Mouse (Mus musculus) hindbrain, embryonic 10.5 days (tissue): ENCODE measurements around the gene Zfyve27. TPM values are rescaled to one million over a fixed set of nuclear protein-coding genes. Genes with fewer than 3 reads are reported as not detected.
A peak's percentile ranks its signal among the peaks of the same experiment; 100 is the strongest.

Experiments used
- DNase-seq: peaks from one replicate; pipeline ENCODE4 v3.0.0-alpha.2; 2017; ENCODE audit warnings: low spot score
- H3K27ac ChIP-seq: fragments of 300-500 bp; sonication (generic); 2 replicates; pipeline ENCODE4 v1.5.1; 2016; ENCODE audit warnings: mild to moderate bottlenecking, moderate library complexity
- H3K27me3 ChIP-seq: fragments of 300-500 bp; sonication (generic); 2 replicates; pipeline ENCODE4 v1.6.1; 2016; ENCODE audit warnings: mild to moderate bottlenecking; ENCODE audit not compliant: poor library complexity, insufficient read depth, severe bottlenecking
- H3K36me3 ChIP-seq: fragments of 300-500 bp; sonication (generic); 2 replicates; pipeline ENCODE4 v1.6.1; 2016; ENCODE audit warnings: mild to moderate bottlenecking, moderate library complexity
- H3K4me1 ChIP-seq: fragments of 300-500 bp; sonication (generic); replicated peaks from 2 replicates; pipeline ENCODE4 v1.6.1; 2016; ENCODE audit warnings: mild to moderate bottlenecking
- H3K4me3 ChIP-seq: fragments of 300-500 bp; sonication (generic); 2 replicates; pipeline ENCODE4 v1.5.1; 2016; ENCODE audit warnings: mild to moderate bottlenecking, moderate library complexity
- H3K9me3 ChIP-seq: fragments of 300-500 bp; sonication (generic); 2 replicates; pipeline ENCODE4 v1.6.1; 2016; ENCODE audit warnings: mild to moderate bottlenecking, moderate library complexity
- WGBS: fragments of 180-500 bp; shearing (Covaris S2); methylation state at CpG from one replicate; pipeline ENCODE4 v1.1.7; 2016; 5-methylcytosine and 5-hydroxymethylcytosine counted together
- polyA plus RNA-seq: library from polyadenylated mRNA; unstranded; fragments of >200 nt; fragmentation: Nextera tagmentation; extraction: Ambion mirVana; gene quantifications from 2 replicates; pipeline ENCODE4 v1.2.1, GENCODE M21; 2016

Zfyve27 gene
- polyA plus RNA-seq, 1 experiment from 2014 or later: 40.2 TPM

DNA sequence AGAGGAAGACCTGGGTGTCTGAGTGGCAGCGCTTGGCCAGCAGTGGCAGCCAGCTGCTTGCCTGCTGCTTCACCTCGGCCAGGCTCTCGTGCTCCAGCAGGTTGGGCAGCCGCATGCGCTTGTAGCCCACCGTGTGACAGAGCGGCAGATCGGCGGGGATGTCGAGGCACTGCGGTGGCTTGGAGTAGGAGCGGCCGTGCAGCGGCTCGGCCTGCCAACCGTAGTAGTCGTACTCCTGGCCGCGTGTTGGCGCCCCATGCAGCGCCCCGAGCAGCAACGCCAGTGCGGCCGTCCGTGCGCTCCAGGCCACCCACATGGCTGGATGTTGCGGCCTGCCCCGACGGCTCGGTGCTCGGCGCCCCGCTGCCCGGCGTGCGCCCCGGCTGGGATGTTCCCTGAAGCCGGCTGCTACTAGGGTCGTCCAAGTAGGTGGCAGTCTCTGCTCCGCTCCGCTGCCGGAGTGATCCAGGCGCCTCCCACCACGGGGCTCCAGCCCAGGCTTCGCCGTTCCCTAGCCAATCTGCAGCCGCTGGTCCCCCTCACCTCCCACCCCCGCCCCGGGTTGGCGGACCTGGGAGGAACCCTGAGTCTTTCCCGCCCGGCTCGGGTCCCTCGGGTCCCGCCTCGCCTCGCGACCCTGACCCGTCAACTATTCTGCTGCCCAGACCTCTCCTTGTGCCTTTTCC, 38.1 kb downstream of the Zfyve27 start, which contains the start of gene Sfrp5:
Sfrp5 (minus strand) TSS at position 557 of the 686 bp plus-strand sequence.
- Histone ChIP-seq H3K4me3 (peak within 1 kb of the TSS; percentile 42), H3K4me1 (peaks cover 25% of the 10 kb centered on the region), H3K36me3 (no peaks in the 10 kb centered on the region), H3K27me3 (peaks cover 72% of the 10 kb centered on the region), H3K9me3 (no peaks in the 10 kb centered on the region), H3K27ac (no peak within 1 kb of the TSS)
- WGBS: 1% methylated on average over 60 of the region's 60 CpGs
- peak; percentile 41 for DNase-seq

GRCm38 (mm10) chr19:42202467-42202866, 38.7 kb downstream of the Zfyve27 start:
- Histone ChIP-seq H3K9me3 (no peaks in the 10 kb centered on the region), H3K27ac (no peak overlapping the region), H3K4me1 (peaks cover 25% of the 10 kb centered on the region), H3K4me3 (peak overlapping the region; percentile 42), H3K27me3 (peaks cover 69% of the 10 kb centered on the region), H3K36me3 (no peaks in the 10 kb centered on the region)
- no peak for DNase-seq
- 41% methylated on average over 8 of the region's 8 CpGs for WGBS

- DNase-seq: no peak
- Histone ChIP-seq H3K27me3 (peaks cover 60% of the 10 kb centered on the region), H3K27ac (no peak overlapping the region), H3K9me3 (no peaks in the 10 kb centered on the region), H3K4me1 (peaks cover 20% of the 10 kb centered on the region), H3K4me3 (no peak overlapping the region), H3K36me3 (no peaks in the 10 kb centered on the region)
- WGBS: 84% methylated on average over 4 of the region's 4 CpGs
Measured at GRCm38 (mm10) chr19:42204306-42204705, 40.6 kb downstream of the Zfyve27 start.

DNA sequence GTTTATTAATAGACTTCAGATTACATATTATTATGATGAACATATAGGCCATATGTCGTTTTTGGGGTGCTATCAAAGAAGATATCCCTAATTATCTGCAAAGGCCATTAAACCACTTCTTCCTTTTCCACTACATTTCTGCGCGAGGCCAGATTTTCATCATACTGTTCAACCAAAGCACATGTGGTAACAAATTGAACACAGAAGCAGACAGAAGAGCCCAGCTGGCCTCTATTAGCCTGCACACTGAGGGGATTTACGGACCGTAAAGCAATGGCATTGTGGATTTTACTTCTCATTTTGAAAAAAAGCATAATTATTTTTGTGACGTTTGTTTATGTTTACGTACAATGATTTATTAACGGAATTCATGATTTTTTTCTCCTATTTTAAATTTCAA, 41.5 kb downstream of the Zfyve27 start:
- no peaks in the 10 kb centered on the region for H3K9me3 ChIP-seq
- no peak overlapping the region for H3K27ac ChIP-seq
- peaks cover 60% of the 10 kb centered on the region for H3K27me3 ChIP-seq
- peaks cover 29% of the 10 kb centered on the region for H3K4me1 ChIP-seq
- no peaks in the 10 kb centered on the region for H3K36me3 ChIP-seq
- 83% methylated on average over 8 of the region's 8 CpGs for WGBS
- no peak overlapping the region for H3K4me3 ChIP-seq
- DNase-seq: no peak

- H3K4me3 ChIP-seq: no peak overlapping the region
- WGBS: 58% methylated on average over 7 of the region's 7 CpGs
Measured at GRCm38 (mm10) chr19:42209485-42209884, 45.7 kb downstream of the Zfyve27 start.

DNA sequence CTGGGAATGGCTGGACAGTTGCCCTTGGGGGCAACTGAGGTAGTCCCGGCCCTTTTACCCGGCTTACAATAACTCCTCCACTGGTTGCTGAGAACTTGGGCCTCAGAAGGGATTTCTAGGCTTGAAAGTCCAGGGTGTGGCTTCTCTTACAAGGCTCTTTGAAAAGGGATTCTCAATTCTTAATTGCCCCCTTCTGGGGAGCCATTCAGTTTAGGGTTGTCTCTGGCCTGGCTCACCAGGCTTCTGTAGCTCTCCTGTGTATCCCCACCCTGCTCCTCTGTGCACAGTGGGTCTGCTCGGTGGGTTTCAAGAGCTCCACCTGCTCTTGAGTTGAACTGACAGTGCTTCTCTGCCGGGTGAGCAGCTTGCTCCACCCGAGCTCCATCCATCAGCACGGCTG, 46.2 kb downstream of the Zfyve27 start:
- Histone ChIP-seq H3K4me1 (peaks cover 32% of the 10 kb centered on the region), H3K36me3 (no peaks in the 10 kb centered on the region), H3K4me3 (no peak overlapping the region), H3K9me3 (no peaks in the 10 kb centered on the region), H3K27ac (no peak overlapping the region), H3K27me3 (peaks cover 17% of the 10 kb centered on the region)
- 66% methylated on average over 6 of the region's 6 CpGs for WGBS
- DNase-seq: no peak

More at GRCm38 (mm10) chr19:42209485-42209884, 45.7 kb downstream of the Zfyve27 start:
- Histone ChIP-seq H3K27ac (no peak overlapping the region), H3K4me1 (peaks cover 32% of the 10 kb centered on the region), H3K36me3 (no peaks in the 10 kb centered on the region), H3K27me3 (peaks cover 20% of the 10 kb centered on the region), H3K9me3 (no peaks in the 10 kb centered on the region)
- DNase-seq: no peak

DNA sequence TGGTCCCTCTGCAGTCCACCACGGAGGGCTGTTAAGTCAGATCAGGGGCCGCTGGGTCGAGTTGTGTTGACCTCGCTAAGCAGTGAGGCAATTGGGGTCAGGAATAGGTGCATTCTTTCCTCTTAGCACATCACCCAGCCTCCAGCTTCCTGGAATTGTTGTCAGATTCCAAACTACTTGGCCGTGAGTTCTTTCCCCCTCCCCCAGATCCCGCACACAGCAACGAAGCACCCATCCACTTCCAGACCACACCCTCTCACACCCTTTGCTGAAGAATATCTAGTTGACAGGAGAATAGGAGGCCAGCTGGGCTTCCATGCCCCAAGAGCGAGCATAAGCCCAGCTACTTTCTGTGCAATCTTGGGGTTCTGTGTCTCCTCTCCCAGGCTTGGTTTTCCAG, 48.2 kb downstream of the Zfyve27 start:
- Histone ChIP-seq H3K4me3 (no peak overlapping the region), H3K27ac (0 out of 2 replicates have a peak overlapping the region, but pooled peaks have one; percentile 13), H3K9me3 (no peaks in the 10 kb centered on the region), H3K36me3 (no peaks in the 10 kb centered on the region), H3K4me1 (peaks cover 37% of the 10 kb centered on the region), H3K27me3 (peaks cover 17% of the 10 kb centered on the region)
- 28% methylated on average over 8 of the region's 8 CpGs for WGBS
- no peak for DNase-seq

DNA sequence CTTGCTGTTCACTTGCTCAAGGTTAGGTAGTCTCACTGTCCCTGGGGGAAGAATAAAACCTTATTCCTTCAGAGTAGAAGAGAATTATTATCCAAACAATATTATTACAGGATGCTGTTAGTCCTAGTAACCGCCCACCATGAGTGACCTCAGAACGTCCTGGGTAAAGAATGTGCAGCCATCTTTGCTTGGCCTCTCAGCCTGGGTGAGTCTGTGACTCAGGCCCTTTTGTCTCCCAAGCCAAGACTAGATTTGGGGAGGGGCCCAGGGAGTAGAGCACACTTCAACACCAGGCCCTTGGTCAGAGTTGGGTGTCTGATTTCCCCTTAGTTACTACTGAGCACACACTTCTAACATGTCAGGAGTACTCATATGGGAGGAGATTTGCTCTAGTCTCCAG, 50.9 kb downstream of the Zfyve27 start:
- H3K4me1 ChIP-seq: peaks cover 33% of the 10 kb centered on the region
- DNase-seq: no peak
- peaks cover 9% of the 10 kb centered on the region for H3K27me3 ChIP-seq
- H3K27ac ChIP-seq: no peak overlapping the region
- no peaks in the 10 kb centered on the region for H3K9me3 ChIP-seq
- H3K36me3 ChIP-seq: no peaks in the 10 kb centered on the region
- no peak overlapping the region for H3K4me3 ChIP-seq
- 78% methylated on average over 2 of the region's 2 CpGs for WGBS

- Histone ChIP-seq H3K27ac (no peak overlapping the region), H3K36me3 (no peaks in the 10 kb centered on the region), H3K4me3 (no peak overlapping the region), H3K4me1 (peaks cover 16% of the 10 kb centered on the region), H3K9me3 (no peaks in the 10 kb centered on the region), H3K27me3 (peaks cover 3% of the 10 kb centered on the region)
- DNase-seq: no peak
- WGBS: 76% methylated on average over 7 of the region's 7 CpGs
Measured at GRCm38 (mm10) chr19:42216699-42217373, 53.1 kb downstream of the Zfyve27 start.

DNA sequence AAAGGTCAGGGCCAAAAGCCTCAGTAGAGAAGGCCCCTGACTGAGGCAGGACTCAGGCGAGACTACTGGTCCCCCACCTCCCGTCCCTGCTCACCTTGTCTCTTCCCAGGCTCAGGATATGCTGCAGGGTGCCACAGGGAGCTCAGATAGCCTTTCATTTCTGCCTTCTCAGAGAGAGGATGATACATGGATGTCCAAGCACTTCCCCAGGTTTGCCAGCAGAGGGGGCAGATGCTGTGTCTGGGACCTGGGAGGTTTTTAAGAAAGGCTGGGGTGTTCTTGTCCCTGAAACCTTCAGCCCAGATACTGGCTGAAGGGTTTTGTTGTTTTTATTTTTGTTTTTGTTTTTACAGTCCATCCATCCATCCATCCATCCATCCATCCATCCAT, 53.6 kb downstream of the Zfyve27 start:
- no peak overlapping the region for H3K27ac ChIP-seq
- no peak overlapping the region for H3K4me3 ChIP-seq
- no peaks in the 10 kb centered on the region for H3K36me3 ChIP-seq
- H3K27me3 ChIP-seq: peaks cover 3% of the 10 kb centered on the region; the same call in 1 of the 2 replicates
- 17% methylated on average over 2 of the region's 2 CpGs for WGBS
- peaks cover 11% of the 10 kb centered on the region for H3K4me1 ChIP-seq
- peak; percentile 33 for DNase-seq
- no peaks in the 10 kb centered on the region for H3K9me3 ChIP-seq

DNA sequence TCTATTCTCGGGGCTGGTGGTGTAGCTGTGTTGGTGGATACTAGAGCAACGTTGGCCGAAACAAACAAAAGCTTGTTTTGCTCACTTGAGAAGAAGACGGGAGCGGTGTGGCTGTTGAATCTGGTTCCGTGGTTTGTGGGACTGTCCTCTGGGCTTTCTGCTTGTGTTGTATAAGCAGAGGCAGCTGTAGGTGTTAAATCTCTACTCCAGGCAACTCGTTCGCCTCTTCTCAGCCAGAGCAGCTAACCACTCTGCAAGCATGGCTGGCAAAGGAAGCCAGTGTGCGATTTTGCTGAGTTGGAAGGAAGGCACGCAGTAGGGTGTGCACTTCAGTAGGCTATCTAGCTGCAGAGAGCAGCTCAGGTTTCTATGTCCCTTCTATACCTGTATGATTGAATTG, 62.7 kb downstream of the Zfyve27 start:
- WGBS: 87% methylated on average over 10 of the region's 10 CpGs
- no peaks in the 10 kb centered on the region for H3K4me1 ChIP-seq
- H3K27ac ChIP-seq: no peak overlapping the region
- H3K9me3 ChIP-seq: no peaks in the 10 kb centered on the region
- H3K36me3 ChIP-seq: no peaks in the 10 kb centered on the region
- H3K27me3 ChIP-seq: no peaks in the 10 kb centered on the region
- no peak overlapping the region for H3K4me3 ChIP-seq
- no peak for DNase-seq

DNA sequence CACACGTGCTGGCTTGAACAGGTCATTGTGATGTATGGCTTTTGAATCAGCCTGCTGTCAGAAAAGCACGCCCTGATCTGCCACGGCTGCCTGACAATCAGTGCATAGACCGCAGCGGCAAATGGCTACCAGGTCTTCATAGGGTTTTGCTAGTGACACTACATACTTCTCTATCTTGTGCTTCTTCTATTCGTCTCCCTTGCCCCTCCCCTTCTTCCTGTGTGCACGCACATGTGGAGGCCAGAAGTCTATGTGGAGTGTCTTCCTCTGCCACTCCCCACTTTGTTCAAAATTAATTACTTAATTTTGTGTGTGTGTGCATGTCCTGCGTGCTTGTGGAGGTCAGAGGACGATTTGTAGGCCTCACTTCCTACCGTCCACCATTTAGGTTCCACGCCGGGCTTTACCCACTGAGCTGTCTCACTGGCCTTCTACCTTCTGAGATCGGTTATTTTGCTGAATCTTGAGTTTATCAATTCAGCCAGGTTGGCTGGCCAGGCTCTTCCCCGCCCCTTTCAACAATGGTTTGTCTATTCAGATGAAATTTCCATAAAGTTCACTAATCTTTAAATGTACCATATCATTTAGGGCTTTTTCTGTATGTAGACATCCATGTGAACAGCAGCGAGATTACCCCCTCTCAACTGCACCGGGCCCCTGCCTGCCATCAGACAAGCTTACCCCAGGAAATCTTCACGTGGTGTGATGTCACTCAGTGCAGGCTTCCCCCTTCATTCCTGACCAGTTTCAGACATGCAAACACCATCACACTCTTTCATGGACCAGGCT, 65.9 kb downstream of the Zfyve27 start:
- Histone ChIP-seq H3K4me1 (no peaks in the 10 kb centered on the region), H3K27me3 (no peaks in the 10 kb centered on the region), H3K9me3 (no peaks in the 10 kb centered on the region), H3K36me3 (no peaks in the 10 kb centered on the region), H3K4me3 (no peak overlapping the region), H3K27ac (no peak overlapping the region)
- 79% methylated on average over 17 of the region's 17 CpGs for whole genome bisulfite sequencing
- no peak for DNase-seq

DNA sequence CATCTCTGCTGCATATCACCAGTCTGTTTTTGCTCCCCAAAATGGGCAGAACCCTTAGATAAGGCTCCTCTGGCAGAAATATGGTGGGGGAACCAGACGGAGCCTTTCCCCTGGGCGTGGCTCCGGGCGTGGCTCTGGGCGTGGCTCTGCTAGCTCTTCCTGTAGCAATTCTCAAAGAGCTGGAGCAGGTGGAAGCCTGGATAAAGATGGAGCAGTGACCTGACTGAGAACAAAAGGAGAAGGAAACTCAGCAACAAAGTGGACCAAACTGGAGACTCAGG, 66.5 kb downstream of the Zfyve27 start:
- WGBS: 73% methylated on average over 5 of the region's 5 CpGs
- no peaks in the 10 kb centered on the region for H3K27me3 ChIP-seq
- no peaks in the 10 kb centered on the region for H3K9me3 ChIP-seq
- no peak overlapping the region for H3K27ac ChIP-seq
- no peaks in the 10 kb centered on the region for H3K4me1 ChIP-seq
- H3K36me3 ChIP-seq: no peaks in the 10 kb centered on the region
- H3K4me3 ChIP-seq: no peak overlapping the region
- no peak for DNase-seq
